Mouse (Mus musculus) heart, postnatal 0 days (tissue): Measurements from ENCODE around the gene Prelid1.

Source experiments
- CTCF ChIP-seq: IDR thresholded peaks from 2 replicates; pipeline ENCODE4 v1.5.1; 2016; ENCODE audit warnings: antibody characterized with exemption, control low read depth, low read depth
- EP300 ChIP-seq: IDR thresholded peaks from 2 replicates; pipeline ENCODE4 v1.6.1; 2016; ENCODE audit warnings: antibody characterized with exemption, low read depth

GRCm38 (mm10) chr13:55319931-55320533 lies at the start of gene Prelid1:
- TF ChIP-seq CTCF = no peak
- no peak for TF ChIP-seq EP300
